Mouse (Mus musculus) limb, embryonic 14.5 days (tissue): ENCODE measurements around the gene Gm21976. TPM values are rescaled to one million over a fixed set of nuclear protein-coding genes. Genes with fewer than 3 reads are reported as not detected.

Experiments
- ATAC-seq: fragments of 200-750 bp; cut with Nextera tagmentation; 2 replicates; pipeline ENCODE4 v1.8.0; 2017; ENCODE audit warnings: low read depth, moderate number of reproducible peaks, moderate TSS enrichment; ENCODE audit not compliant: low FRiP score
- DNase-seq: peaks from one replicate; pipeline ENCODE4 v3.0.0-alpha.2; 2015; ENCODE audit warnings: low spot score
- H3K27ac ChIP-seq: fragments of 300-500 bp; sonication (generic); replicated peaks from 2 replicates; pipeline ENCODE4 v1.5.1; 2014; ENCODE audit warnings: low read depth, mild to moderate bottlenecking, low read length, moderate library complexity, mixed read lengths
- H3K27me3 ChIP-seq: fragments of 300-500 bp; sonication (generic); 2 replicates; pipeline ENCODE4 v1.6.1; 2014; ENCODE audit warnings: low read length, mixed read lengths; ENCODE audit not compliant: control insufficient read depth, insufficient read depth
- H3K36me3 ChIP-seq: fragments of 300-500 bp; sonication (generic); 2 replicates; pipeline ENCODE4 v1.6.1; 2014; ENCODE audit warnings: mild to moderate bottlenecking, low read length, moderate library complexity, mixed read lengths; ENCODE audit not compliant: control insufficient read depth, insufficient read depth
- H3K4me1 ChIP-seq: fragments of 300-500 bp; sonication (generic); 2 replicates; pipeline ENCODE4 v1.6.1; 2014; ENCODE audit warnings: antibody characterized with exemption, low read length, mixed read lengths; ENCODE audit not compliant: control insufficient read depth, insufficient read depth
- H3K4me2 ChIP-seq: fragments of 300-500 bp; sonication (generic); replicated peaks from 2 replicates; pipeline ENCODE4 v1.6.1; 2014; ENCODE audit warnings: low read depth, mild to moderate bottlenecking, low read length, moderate library complexity; ENCODE audit not compliant: severe bottlenecking
- H3K4me3 ChIP-seq: fragments of 300-500 bp; sonication (generic); replicated peaks from 2 replicates; pipeline ENCODE4 v1.5.1; 2014; ENCODE audit warnings: low read length
- H3K9ac ChIP-seq: fragments of 300-500 bp; sonication (generic); 2 replicates; pipeline ENCODE4 v1.6.1; 2014; ENCODE audit warnings: mild to moderate bottlenecking, low read depth, low read length, moderate library complexity; ENCODE audit not compliant: severe bottlenecking
- H3K9me3 ChIP-seq: fragments of 300-500 bp; sonication (generic); 2 replicates; pipeline ENCODE4 v1.6.1; 2016; ENCODE audit warnings: low read length; ENCODE audit not compliant: control insufficient read depth
- POLR2A ChIP-seq: fragments of 200-500 bp; IDR thresholded peaks from 2 replicates; pipeline ENCODE4 v1.8.0; 2012; ENCODE audit warnings: inconsistent platforms, mild to moderate bottlenecking, moderate library complexity, borderline replicate concordance; ENCODE audit not compliant: insufficient read depth, insufficient read length; ENCODE audit errors: extremely low read depth
- WGBS: fragments of 180-500 bp; shearing (Covaris S2); extraction: QIAGEN DNeasy Blood & Tissue Kit; methylation state at CpG from one replicate; pipeline ENCODE4 v1.1.7; 2014; 5-methylcytosine and 5-hydroxymethylcytosine counted together
- polyA plus RNA-seq, 2 experiments: library from polyadenylated mRNA; depleted of rRNA in 1 of 2; stranded (reverse) in 1 of 2; unstranded in 1 of 2; fragments of >200 nt; fragmentation: Nextera tagmentation in 1 of 2; extraction: Ambion mirVana in 1 of 2; gene quantifications; 2 replicates each; pipeline versions ENCODE4 v1.2.1 to v1.2.3; 2012 to 2014

Gm21976 gene
- polyA plus RNA-seq, 2 experiments = not detected

GRCm38 (mm10) chr13:98263458-98263987 is 16.2 kb upstream of the Gm21976 start:
- H3K4me2 ChIP-seq = peak overlapping the region; percentile 79
- no peaks in the 10 kb centered on the region for H3K27me3 ChIP-seq
- peaks cover 24% of the 10 kb centered on the region for H3K36me3 ChIP-seq
- peak overlapping the region; percentile 64 for H3K4me3 ChIP-seq
- 2% methylated on average over 16 of the region's 16 CpGs for WGBS
- peak overlapping the region; percentile 74 for H3K9ac ChIP-seq
- no peak; the same call in 1 of the 2 replicates for ATAC-seq
- no peaks in the 10 kb centered on the region for H3K9me3 ChIP-seq
- DNase-seq = peak; percentile 16
- TF ChIP-seq POLR2A = no peak
- peaks cover 15% of the 10 kb centered on the region for H3K4me1 ChIP-seq
- H3K27ac ChIP-seq = peak overlapping the region; percentile 76

GRCm38 (mm10) chr13:98264111-98264510 is 15.6 kb upstream of the Gm21976 start:
- 44% methylated on average over 5 of the region's 5 CpGs for WGBS
- peak overlapping the region; percentile 74; the same call in 1 of the 2 replicates for H3K9ac ChIP-seq

GRCm38 (mm10) chr13:98274023-98274422 is 5.7 kb upstream of the Gm21976 start:
- Histone ChIP-seq H3K4me3 (no peak overlapping the region), H3K27me3 (no peaks in the 10 kb centered on the region), H3K9ac (no peak overlapping the region), H3K36me3 (peaks cover 36% of the 10 kb centered on the region), H3K4me2 (no peak overlapping the region), H3K27ac (no peak overlapping the region), H3K9me3 (no peaks in the 10 kb centered on the region), H3K4me1 (no peaks in the 10 kb centered on the region)
- WGBS = 84% methylated on average over 9 of the region's 9 CpGs
- no peak for TF ChIP-seq POLR2A
- DNase-seq (no peak), ATAC-seq (no peak)

More at GRCm38 (mm10) chr13:98264111-98264510, 15.6 kb upstream of the Gm21976 start:
- no peak for TF ChIP-seq POLR2A
- Histone ChIP-seq H3K9me3 (no peaks in the 10 kb centered on the region), H3K36me3 (peaks cover 24% of the 10 kb centered on the region), H3K4me2 (peak overlapping the region; percentile 79), H3K27me3 (no peaks in the 10 kb centered on the region), H3K4me1 (peaks cover 15% of the 10 kb centered on the region), H3K4me3 (peak overlapping the region; percentile 64), H3K27ac (no peak overlapping the region)
- no peak for DNase-seq
- ATAC-seq = no peak

GRCm38 (mm10) chr13:98275646-98276045 is 4.0 kb upstream of the Gm21976 start:
- Histone ChIP-seq H3K4me3 (no peak overlapping the region), H3K36me3 (peaks cover 33% of the 10 kb centered on the region), H3K9ac (no peak overlapping the region), H3K9me3 (no peaks in the 10 kb centered on the region), H3K4me2 (no peak overlapping the region), H3K27me3 (no peaks in the 10 kb centered on the region), H3K4me1 (no peaks in the 10 kb centered on the region), H3K27ac (no peak overlapping the region)
- DNase-seq (no peak), ATAC-seq (no peak)
- TF ChIP-seq POLR2A = no peak
- 77% methylated on average over 4 of the region's 4 CpGs for WGBS

- no peak overlapping the region for H3K4me2 ChIP-seq
- H3K27ac ChIP-seq = no peak overlapping the region
- no peaks in the 10 kb centered on the region for H3K4me1 ChIP-seq
- TF ChIP-seq POLR2A = no peak
- no peaks in the 10 kb centered on the region for H3K27me3 ChIP-seq
- ATAC-seq = no peak
- no peak for DNase-seq
- no peak overlapping the region for H3K9ac ChIP-seq
- WGBS = 90% methylated on average over 7 of the region's 7 CpGs
- H3K9me3 ChIP-seq = no peaks in the 10 kb centered on the region
- H3K4me3 ChIP-seq = no peak overlapping the region
- peaks cover 29% of the 10 kb centered on the region for H3K36me3 ChIP-seq
These were observed 3.4 kb upstream of the Gm21976 start for GRCm38 (mm10) chr13:98276253-98276652.
